Mouse (Mus musculus): ENCODE data around the gene 9130230L23Rik.

9130230L23Rik gene

GRCm38 (mm10) chr5:66004134-66004925 is at the start of gene 9130230L23Rik:
Gene 9130230L23Rik (minus strand): TSS chr5:66004285.
- no peak for DNase-seq

- no peak for DNase-seq
These were observed 48.9 kb upstream of the 9130230L23Rik start for GRCm38 (mm10) chr5:66052777-66053548.

- DNase-seq = no peak
These were observed 46.8 kb upstream of the 9130230L23Rik start for GRCm38 (mm10) chr5:66050841-66051240.

GRCm38 (mm10) chr5:66046356-66046755 is 42.3 kb upstream of the 9130230L23Rik start:
- DNase-seq = no peak

GRCm38 (mm10) chr5:66043897-66044296 is 39.8 kb upstream of the 9130230L23Rik start:
- DNase-seq = no peak

GRCm38 (mm10) chr5:66042651-66043340 is 38.7 kb upstream of the 9130230L23Rik start:
- no peak for DNase-seq

- DNase-seq = no peak
These were observed 36.7 kb upstream of the 9130230L23Rik start for GRCm38 (mm10) chr5:66040744-66041279.

GRCm38 (mm10) chr5:66039813-66040212 is 35.7 kb upstream of the 9130230L23Rik start:
- DNase-seq = no peak

- DNase-seq = no peak
These were observed 33.0 kb upstream of the 9130230L23Rik start for GRCm38 (mm10) chr5:66037066-66037465.

GRCm38 (mm10) chr5:66036440-66037054 is 32.5 kb upstream of the 9130230L23Rik start:
- DNase-seq = no peak

GRCm38 (mm10) chr5:66034375-66035195 is 30.5 kb upstream of the 9130230L23Rik start:
- DNase-seq = no peak

- DNase-seq = no peak
These were observed 28.7 kb upstream of the 9130230L23Rik start for GRCm38 (mm10) chr5:66032826-66033225.

- DNase-seq = no peak
These were observed 27.6 kb upstream of the 9130230L23Rik start for GRCm38 (mm10) chr5:66031699-66032098.

- no peak for DNase-seq
These were observed 24.1 kb upstream of the 9130230L23Rik start for GRCm38 (mm10) chr5:66028232-66028631.

GRCm38 (mm10) chr5:66027206-66027605 is 23.1 kb upstream of the 9130230L23Rik start:
- DNase-seq = no peak

GRCm38 (mm10) chr5:66026796-66027195 is 22.7 kb upstream of the 9130230L23Rik start:
- no peak for DNase-seq

GRCm38 (mm10) chr5:66015449-66015961 is 11.4 kb upstream of the 9130230L23Rik start:
- no peak for DNase-seq

- DNase-seq = no peak
These were observed 10.4 kb upstream of the 9130230L23Rik start for GRCm38 (mm10) chr5:66014437-66014836.

- DNase-seq = no peak
These were observed 9.9 kb upstream of the 9130230L23Rik start for GRCm38 (mm10) chr5:66013999-66014398.

- DNase-seq = no peak
These were observed 4.3 kb upstream of the 9130230L23Rik start for GRCm38 (mm10) chr5:66008245-66008967.

Measured in B cell, adult 2 months (primary cell).